Comparison of ENCODE assay signal across 11 mouse cellular contexts in the genomic region with DNA sequence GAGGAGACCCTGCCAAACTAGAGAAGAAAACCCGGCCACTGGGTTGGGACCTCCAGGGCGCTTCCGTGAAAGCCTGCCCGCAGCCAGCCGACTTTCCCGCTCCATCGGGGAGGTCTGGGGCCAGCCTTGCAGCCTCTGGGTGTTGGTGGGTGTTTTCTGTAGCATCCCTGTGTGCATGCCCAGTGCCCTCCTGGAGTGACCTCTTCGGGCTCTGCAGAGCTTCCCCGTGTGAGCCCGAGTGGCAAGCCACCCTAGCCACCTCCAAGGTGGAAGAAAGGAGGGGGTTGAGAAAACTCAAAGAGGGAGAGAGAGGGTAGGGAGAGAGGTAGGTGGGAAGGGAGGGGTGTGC. TPM values are rescaled to one million over a fixed set of nuclear protein-coding genes. Genes with fewer than 3 reads are reported as not detected.
DNase-seq lines count a peak whose midpoint lies in the region; ATAC-seq lines count a peak whose summit lies in the region.
"Had no signal": no experiment of that assay in that cellular context is flagged by ENCODE, and none has a peak within 500 bp of the region (broad histone marks: within the 10 kb centered on the region; RNA-seq: fewer than 3 reads in every experiment).

No protein-coding gene starts in this region.

- no peak for DNase-seq in heart, postnatal 14 days
- no peak for DNase-seq in midbrain, embryonic 11.5 days (ENCODE audit: low spot score, missing footprints)
- peak; percentile 48 for DNase-seq in limb, embryonic 11.5 days (ENCODE audit: low spot score)
- no peak for DNase-seq in frontal cortex, postnatal 14 days (ENCODE audit: low spot score in 2 of 2)

- no peak overlapping the region for H3K9ac ChIP-seq in heart, embryonic 12.5 days
- H3K9ac ChIP-seq in midbrain, embryonic 11.5 days (ENCODE audit: low read length): no peak overlapping the region
- no peak overlapping the region for H3K9ac ChIP-seq in midbrain, embryonic 15.5 days
- no peak overlapping the region for H3K9ac ChIP-seq in limb, embryonic 11.5 days (ENCODE audit: low read length)
- no peak overlapping the region for H3K9ac ChIP-seq in liver, embryonic 12.5 days

- intact Hi-C loops in heart, postnatal 14 days (cut with DNase I): loop anchor here (10.0 kb wide), 1 partner anchor 626 kb away; no protein-coding TSS in a partner anchor

- peaks cover 92% of the 10 kb centered on the region for H3K27me3 ChIP-seq in heart, embryonic 12.5 days (replicated peaks)
- peaks cover 97% of the 10 kb centered on the region for H3K27me3 ChIP-seq in midbrain, embryonic 11.5 days (ENCODE audit: control insufficient read depth, insufficient read depth, low read length)
- H3K27me3 ChIP-seq in midbrain, embryonic 15.5 days (replicated peaks): peaks cover 90% of the 10 kb centered on the region
- H3K27me3 ChIP-seq in limb, embryonic 11.5 days (ENCODE audit: control insufficient read depth, insufficient read depth, low read length): peaks cover 90% of the 10 kb centered on the region
- peaks cover 99% of the 10 kb centered on the region for H3K27me3 ChIP-seq in liver, embryonic 12.5 days (replicated peaks)

- peaks cover 25% of the 10 kb centered on the region for H3K4me1 ChIP-seq in heart, embryonic 12.5 days (replicated peaks)
- H3K4me1 ChIP-seq in midbrain, embryonic 11.5 days (ENCODE audit: control insufficient read depth, insufficient read depth, low read length): peaks cover 9% of the 10 kb centered on the region
- peaks cover 14% of the 10 kb centered on the region for H3K4me1 ChIP-seq in midbrain, embryonic 15.5 days
- peaks cover 18% of the 10 kb centered on the region for H3K4me1 ChIP-seq in limb, embryonic 11.5 days (ENCODE audit: control insufficient read depth, insufficient read depth, low read length)
- H3K4me1 ChIP-seq in liver, embryonic 12.5 days: peaks cover 5% of the 10 kb centered on the region; the same call in 1 of the 2 replicates

- H3K36me3 ChIP-seq in heart, embryonic 12.5 days: no peaks in the 10 kb centered on the region
- H3K36me3 ChIP-seq in midbrain, embryonic 11.5 days (ENCODE audit: control insufficient read depth, insufficient read depth, low read length): no peaks in the 10 kb centered on the region
- H3K36me3 ChIP-seq in midbrain, embryonic 15.5 days (replicated peaks): no peaks in the 10 kb centered on the region
- H3K36me3 ChIP-seq in limb, embryonic 11.5 days (ENCODE audit: control insufficient read depth, insufficient read depth, low read length): no peaks in the 10 kb centered on the region
- H3K36me3 ChIP-seq in liver, embryonic 12.5 days: no peaks in the 10 kb centered on the region

- peak overlapping the region; percentile 50 for H3K4me2 ChIP-seq in heart, embryonic 12.5 days
- peak overlapping the region; percentile 0; the same call in 1 of the 2 replicates for H3K4me2 ChIP-seq in midbrain, embryonic 11.5 days
- H3K4me2 ChIP-seq in midbrain, embryonic 15.5 days: no peak overlapping the region
- H3K4me2 ChIP-seq in limb, embryonic 11.5 days (ENCODE audit: low read depth, severe bottlenecking): peak overlapping the region; percentile 3; the same call in 1 of the 2 replicates
- no peak overlapping the region for H3K4me2 ChIP-seq in liver, embryonic 12.5 days

- ATAC-seq in heart, embryonic 12.5 days (ENCODE audit: insufficient number of reproducible peaks, low FRiP score): no peak
- no peak for ATAC-seq in midbrain, embryonic 11.5 days (ENCODE audit: low FRiP score)
- ATAC-seq in midbrain, embryonic 15.5 days (replicated peaks): no peak
- ATAC-seq in limb, embryonic 11.5 days (ENCODE audit: insufficient number of reproducible peaks, low FRiP score, low TSS enrichment, low read depth): no peak
- ATAC-seq in frontal cortex, adult (ENCODE audit: low TSS enrichment): no peak
- ATAC-seq in liver, embryonic 12.5 days: no peak
- ATAC-seq: activated CD4-positive, CD25-positive, alpha-beta regulatory T cell, adult 4 months had no signal

- no peak overlapping the region for H3K27ac ChIP-seq in heart, embryonic 12.5 days (ENCODE audit: poor library complexity, severe bottlenecking)
- H3K27ac ChIP-seq in midbrain, embryonic 11.5 days (ENCODE audit: low read depth, low read length): no peak overlapping the region
- no peak overlapping the region for H3K27ac ChIP-seq in midbrain, embryonic 15.5 days
- no peak overlapping the region for H3K27ac ChIP-seq in limb, embryonic 11.5 days (replicated peaks; ENCODE audit: low read depth, low read length)
- H3K27ac ChIP-seq in liver, embryonic 12.5 days: no peak overlapping the region

- H3K4me3 ChIP-seq in heart, embryonic 12.5 days: peak overlapping the region; percentile 28
- H3K4me3 ChIP-seq in midbrain, embryonic 11.5 days (ENCODE audit: low read depth, low read length): no peak overlapping the region
- H3K4me3 ChIP-seq in midbrain, embryonic 15.5 days: no peak overlapping the region
- H3K4me3 ChIP-seq in limb, embryonic 11.5 days (ENCODE audit: low read depth, low read length): no peak overlapping the region
- no peak overlapping the region for H3K4me3 ChIP-seq in liver, embryonic 12.5 days

- WGBS in heart, embryonic 12.5 days: 0% methylated on average over 10 of the region's 10 CpGs
- under 1% methylated on average over 10 of the region's 10 CpGs for WGBS in midbrain, embryonic 11.5 days
- WGBS in midbrain, embryonic 15.5 days: under 1% methylated on average over 10 of the region's 10 CpGs
- WGBS in limb, embryonic 11.5 days: under 1% methylated on average over 10 of the region's 10 CpGs
- WGBS in liver, embryonic 12.5 days (ENCODE audit: insufficient replicate concordance): 3% methylated on average over 10 of the region's 10 CpGs

- no peaks in the 10 kb centered on the region for H3K9me3 ChIP-seq in heart, embryonic 12.5 days (replicated peaks)
- no peaks in the 10 kb centered on the region for H3K9me3 ChIP-seq in midbrain, embryonic 11.5 days (ENCODE audit: control insufficient read depth, low read length)
- no peaks in the 10 kb centered on the region for H3K9me3 ChIP-seq in midbrain, embryonic 15.5 days
- H3K9me3 ChIP-seq in limb, embryonic 11.5 days (ENCODE audit: control insufficient read depth, low read length): no peaks in the 10 kb centered on the region
- H3K9me3 ChIP-seq in liver, embryonic 12.5 days (replicated peaks): no peaks in the 10 kb centered on the region

RNA-seq across cellular contexts. Expression of gene Foxf2, which starts 5.1 kb away (rescaled TPM):
- 0.18 TPM in 1 of 2 replicates, not detected in the other for polyA plus RNA-seq in heart, embryonic 12.5 days (2016; fragmentation: Nextera tagmentation; extraction: Ambion mirVana)
- total RNA-seq in heart, postnatal 14 days (2021): under 1 TPM in 1 of 2 experiments, not detected in 1; 0.10 TPM
- 5.1 and 5.6 TPM in 2 replicates for polyA plus RNA-seq in midbrain, embryonic 11.5 days (2014; fragmentation: Nextera tagmentation; extraction: Ambion mirVana)
- polyA plus RNA-seq in midbrain, embryonic 15.5 days (2015; fragmentation: Nextera tagmentation; extraction: Ambion mirVana): 5.3 and 6.5 TPM in 2 replicates
- 0.20 and 0.71 TPM in 2 replicates for polyA plus RNA-seq in limb, embryonic 11.5 days (2014; fragmentation: Nextera tagmentation; extraction: Ambion mirVana)
- polyA plus RNA-seq in liver, embryonic 12.5 days (2016; fragmentation: Nextera tagmentation; extraction: Ambion mirVana): 0.28 and 0.45 TPM in 2 replicates
- total RNA-seq: granulocyte monocyte progenitor cell, adult 5-6 weeks; megakaryocyte progenitor cell, adult 5-6 weeks had no signal
- polyA plus RNA-seq: activated CD4-positive, CD25-positive, alpha-beta regulatory T cell, adult 4 months had no signal

Comparison
In these comparisons a context has a peak if more than half of its experiments do, and no peak if none do; other contexts are left out.
1. H3K4me2 ChIP-seq: peak in heart, embryonic 12.5 days (single experiment), midbrain, embryonic 11.5 days (single experiment) and limb, embryonic 11.5 days (single experiment); none in midbrain, embryonic 15.5 days (single experiment) and liver, embryonic 12.5 days (single experiment).